Mouse (Mus musculus) B cell, adult 2 months (primary cell): ENCODE results near the gene Rgs17.
A peak's percentile ranks its signal among the peaks of the same experiment; 100 is the strongest.
"Not testable (repeated sequence)": the region's sequence is repeated elsewhere in the genome, so short reads cannot be mapped to it uniquely, and the experiment has no call there.

ENCODE experiments used
- DNase-seq, 2 experiments: peaks; one replicate each; pipeline ENCODE4 v3.0.0; 2022

Rgs17 gene

GRCm38 (mm10) chr10:5922294-5922828 lies at the start of gene Rgs17:
Rgs17 (minus strand) TSS chr10:5922400.
- DNase-seq = no peak

GRCm38 (mm10) chr10:5967655-5968054 lies 45.5 kb upstream of the Rgs17 start:
- no peak for DNase-seq

DNA sequence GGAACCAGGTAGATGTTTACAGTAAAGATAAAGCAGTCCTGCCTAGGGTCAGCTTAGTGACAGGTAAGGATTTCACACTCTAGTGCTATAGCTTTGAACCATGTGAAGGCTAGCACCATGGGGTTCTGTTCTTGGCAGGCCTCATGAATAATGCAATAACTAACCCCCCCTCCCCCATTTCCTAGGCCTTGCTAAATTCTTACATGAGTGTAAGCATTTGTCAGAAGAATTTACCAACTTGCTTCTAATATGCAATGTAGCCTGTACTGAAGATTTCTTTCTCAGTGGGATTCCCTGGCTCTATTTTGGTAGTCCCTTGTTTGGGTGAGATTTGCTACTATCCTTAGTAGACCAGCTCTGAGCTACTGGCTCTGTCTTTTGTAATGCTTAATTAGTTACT lies 31.6 kb upstream of the Rgs17 start:
- DNase-seq = not testable (repeated sequence)

DNA sequence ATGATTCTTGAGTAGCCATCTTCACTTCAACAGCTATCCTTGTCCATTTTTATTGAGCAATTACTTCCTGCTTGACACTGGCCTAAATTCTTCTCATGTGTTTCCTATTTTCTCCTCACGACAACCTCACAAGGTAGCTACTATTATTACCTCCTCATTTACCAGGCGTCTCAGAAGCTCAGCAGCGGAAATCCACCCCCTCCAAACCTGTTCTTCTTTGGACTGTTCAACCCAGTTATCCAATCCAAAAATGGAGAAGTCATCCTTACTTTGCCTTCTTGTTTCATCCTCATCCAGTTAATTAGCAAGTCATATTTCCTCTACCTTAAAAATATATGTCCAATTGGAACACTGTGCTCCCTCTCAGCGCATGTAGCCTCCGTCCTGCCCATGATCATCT lies 2.1 kb upstream of the Rgs17 start:
- no peak for DNase-seq

- DNase-seq = no peak
These were observed 896 bp upstream of the Rgs17 start for GRCm38 (mm10) chr10:5923096-5923495.

DNA sequence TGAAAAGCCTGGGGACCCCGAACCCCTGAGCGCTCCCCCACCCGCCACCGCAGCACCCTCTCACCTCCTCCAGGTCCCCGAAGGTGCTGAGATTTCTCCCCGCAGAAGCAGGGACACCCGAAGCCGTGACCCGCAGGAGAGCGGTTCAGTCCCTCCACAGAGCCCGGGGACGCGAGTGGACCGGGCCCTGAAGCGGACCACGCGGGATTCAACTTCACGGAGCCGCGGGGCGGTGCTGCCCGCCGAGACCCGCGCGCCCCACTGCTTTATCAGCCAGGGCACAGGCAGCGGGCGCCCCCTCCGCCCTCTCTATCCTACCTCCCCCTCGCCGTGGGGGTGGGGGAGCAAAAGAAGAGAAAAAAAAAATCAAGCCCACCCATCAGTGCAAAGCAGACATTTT lies 429 bp downstream of the Rgs17 start:
- DNase-seq = no peak

DNA sequence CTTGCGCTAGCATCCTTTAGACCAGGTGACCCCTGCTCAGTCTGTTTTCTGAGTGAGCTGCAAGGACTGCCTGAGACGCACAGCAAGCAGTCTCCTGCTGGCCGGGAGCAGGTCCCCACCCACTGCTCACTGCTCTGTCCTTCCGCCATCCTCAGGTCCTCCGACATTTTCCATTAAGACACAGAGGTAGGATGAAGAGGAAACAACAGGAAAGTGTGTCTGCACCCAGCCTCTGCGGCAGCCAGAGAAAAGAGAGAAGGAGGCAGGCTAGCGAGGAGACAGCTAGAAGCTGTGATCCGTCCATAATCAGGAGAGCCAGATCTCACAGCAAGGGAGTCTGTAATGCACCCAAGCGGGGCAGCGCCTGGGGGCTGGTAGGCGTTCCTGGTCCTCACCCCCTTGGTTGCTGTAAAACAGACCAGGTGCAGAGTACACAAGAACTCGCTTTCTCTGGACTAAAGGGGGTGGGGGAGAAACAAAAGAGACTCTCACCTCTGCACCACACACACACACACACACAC lies 1.1 kb downstream of the Rgs17 start:
- no peak for DNase-seq

DNA sequence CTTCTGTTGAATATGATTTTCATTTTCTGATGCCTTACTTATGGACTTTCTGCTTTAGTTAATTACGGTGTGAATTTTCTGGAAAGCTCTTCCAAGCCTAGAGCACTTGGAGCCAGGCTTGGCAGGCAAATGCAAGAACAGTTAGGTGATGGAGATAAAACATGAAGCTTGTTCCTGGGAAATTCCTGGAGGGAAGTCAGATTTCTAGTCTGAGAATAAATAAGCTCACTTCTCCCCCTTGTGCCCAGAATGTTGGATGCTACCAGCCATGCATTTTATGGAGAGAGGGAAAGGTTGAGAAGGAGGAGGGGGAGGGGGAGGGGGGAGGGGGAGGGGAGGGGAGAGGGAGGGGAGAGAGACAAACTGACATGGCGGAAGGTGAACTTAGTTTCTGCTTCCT lies 17.8 kb downstream of the Rgs17 start:
- DNase-seq = no peak

- DNase-seq = no peak
These were observed 20.4 kb downstream of the Rgs17 start for GRCm38 (mm10) chr10:5901777-5902176.

DNA sequence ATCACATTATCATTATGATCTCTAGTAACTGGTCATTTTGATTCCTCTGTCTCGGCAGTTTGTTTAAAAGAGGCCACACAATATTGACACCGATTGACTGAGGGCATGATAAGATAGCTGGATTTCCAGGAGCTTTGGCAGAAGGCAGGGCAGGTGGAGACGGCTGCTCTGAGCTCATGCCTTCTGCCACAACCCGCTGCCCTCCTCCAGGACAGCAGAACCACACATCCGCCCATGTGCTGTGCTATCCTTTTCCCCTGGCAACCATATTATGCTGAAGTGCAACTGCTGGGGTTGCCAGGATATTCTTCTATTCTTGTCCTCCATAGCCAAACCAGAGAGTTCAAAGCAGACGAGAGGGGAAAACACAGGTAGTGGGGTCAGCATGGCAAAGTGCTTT lies 21.5 kb downstream of the Rgs17 start:
- DNase-seq = no peak

- DNase-seq = no peak
These were observed 45.1 kb downstream of the Rgs17 start for GRCm38 (mm10) chr10:5877106-5877505.

DNA sequence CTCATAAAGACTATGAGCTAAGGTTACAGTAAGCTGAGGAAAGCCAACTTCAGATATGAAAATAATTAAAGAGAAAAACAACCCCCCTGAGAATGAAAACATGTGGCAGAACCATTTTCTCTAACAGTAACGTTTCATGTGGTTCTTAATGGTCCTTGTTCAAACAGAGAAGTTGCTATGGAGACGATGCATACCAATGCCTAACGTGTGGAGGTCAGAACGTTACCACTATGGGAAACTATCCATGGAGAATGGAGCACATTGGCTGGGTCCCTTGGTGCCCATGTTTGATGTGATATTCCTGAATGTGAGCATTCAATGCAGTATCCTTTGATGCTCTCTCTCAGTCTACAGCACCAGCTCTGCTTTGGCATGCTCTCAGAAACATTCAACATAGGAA lies 51.1 kb downstream of the Rgs17 start:
- DNase-seq = no peak

- DNase-seq = no peak
These were observed 54.1 kb downstream of the Rgs17 start for GRCm38 (mm10) chr10:5867981-5868552.

GRCm38 (mm10) chr10:5865996-5866395 lies 56.2 kb downstream of the Rgs17 start:
- no peak for DNase-seq

GRCm38 (mm10) chr10:5862669-5863068 lies 59.5 kb downstream of the Rgs17 start:
- DNase-seq = no peak

- DNase-seq = no peak
These were observed 61.4 kb downstream of the Rgs17 start for GRCm38 (mm10) chr10:5860849-5861248.

GRCm38 (mm10) chr10:5859729-5860128 lies 62.5 kb downstream of the Rgs17 start:
- DNase-seq = peak; percentile 22 to 34

- no peak for DNase-seq
These were observed 64.1 kb downstream of the Rgs17 start for GRCm38 (mm10) chr10:5857996-5858549.

DNA sequence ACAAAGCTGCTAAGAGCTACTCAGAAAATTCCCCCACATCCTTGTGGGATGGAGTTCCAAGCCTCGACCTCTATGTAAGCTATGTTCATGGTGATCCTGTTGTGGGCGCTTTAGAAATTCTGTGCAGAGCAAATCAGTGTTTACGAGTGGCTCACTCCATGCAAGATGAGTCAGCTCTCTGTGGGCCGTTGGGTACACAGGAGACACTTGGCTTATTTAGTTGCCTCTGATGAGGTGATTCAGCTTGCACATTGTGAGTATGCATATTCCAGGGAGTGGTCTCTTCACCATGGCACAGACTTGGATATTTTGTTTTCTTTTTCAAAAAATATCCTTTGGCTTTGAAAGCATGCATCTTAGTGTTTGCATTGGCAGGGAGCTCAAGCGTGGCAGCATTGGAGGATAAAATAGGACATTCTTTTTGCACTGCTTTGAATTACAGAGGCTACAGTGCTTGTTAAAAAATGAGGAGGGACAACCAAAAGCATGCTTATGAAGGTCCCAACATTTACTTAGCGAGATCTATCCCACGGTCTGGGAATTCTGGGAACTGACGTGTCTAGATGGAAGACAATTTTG lies 68.8 kb downstream of the Rgs17 start:
- DNase-seq = no peak

DNA sequence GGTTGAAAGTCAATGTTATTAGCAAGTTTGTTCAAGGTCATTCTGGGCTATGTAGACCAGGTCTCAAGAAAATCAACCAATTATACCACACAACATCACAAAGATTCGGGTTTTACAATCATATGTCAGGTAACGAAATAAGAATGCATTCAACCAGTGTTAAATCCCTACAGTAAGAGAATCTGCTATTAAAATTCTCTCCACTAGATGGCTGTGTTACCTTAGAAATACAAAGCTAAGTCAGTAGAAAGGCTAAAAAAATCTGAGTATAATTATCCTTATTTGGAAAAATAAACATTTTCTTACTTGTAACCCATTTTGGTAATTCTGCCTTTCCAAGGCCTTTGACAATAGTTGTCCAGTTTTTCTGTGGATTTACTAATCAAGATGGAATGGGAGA lies 75.3 kb downstream of the Rgs17 start:
- DNase-seq = no peak

DNA sequence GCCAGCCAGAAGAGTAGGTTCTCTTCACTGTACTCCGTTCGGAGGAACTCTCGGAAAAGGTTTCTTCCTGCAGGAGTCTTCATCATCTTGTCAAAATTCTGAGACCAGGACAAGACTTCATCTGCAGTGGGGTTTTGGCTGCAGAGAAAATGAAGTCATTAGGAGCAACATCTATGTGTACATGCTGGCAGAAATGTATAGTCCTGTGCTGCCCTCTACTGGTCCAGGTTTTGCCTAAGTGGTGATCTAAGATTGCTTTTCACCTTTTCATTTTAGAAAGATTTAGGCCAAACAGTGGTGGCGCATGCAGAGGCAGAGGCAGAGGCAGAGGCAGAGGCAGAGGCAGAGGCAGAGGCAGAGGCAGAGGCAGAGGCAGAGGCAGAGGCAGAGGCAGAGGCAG lies 80.8 kb downstream of the Rgs17 start:
- DNase-seq = peak; percentile 76

DNA sequence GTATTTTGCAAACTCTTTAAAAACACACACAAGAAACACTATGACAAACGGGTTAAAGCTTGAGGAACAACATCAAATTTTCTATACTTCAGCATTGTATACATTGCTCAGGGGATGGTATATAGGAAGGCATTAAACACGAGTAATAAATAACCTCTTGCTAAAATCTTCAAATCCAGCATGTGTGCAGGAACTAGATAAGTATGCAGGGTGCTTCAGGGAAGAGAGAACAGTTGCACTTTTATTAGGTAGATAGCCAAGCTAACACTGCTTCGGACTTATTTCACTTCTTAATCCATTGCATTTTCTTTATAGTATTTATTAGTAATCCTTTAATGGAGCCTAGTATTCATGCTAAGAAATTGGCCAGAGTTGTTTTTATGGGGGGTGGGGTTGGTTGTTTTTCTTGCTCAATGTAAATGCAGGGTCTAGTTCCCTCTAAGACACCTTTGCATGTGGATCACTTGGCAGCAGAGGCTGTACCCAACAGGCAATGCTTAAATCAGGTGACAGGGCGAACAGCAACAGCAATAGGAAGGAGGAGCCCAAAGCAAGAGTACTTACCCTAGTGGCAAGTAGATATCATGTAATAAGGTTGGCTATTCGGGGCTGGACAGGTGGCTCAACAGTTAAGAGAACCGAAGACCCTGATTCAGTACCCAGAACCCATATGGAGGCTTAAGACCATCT lies 95.7 kb downstream of the Rgs17 start:
- DNase-seq = no peak

DNA sequence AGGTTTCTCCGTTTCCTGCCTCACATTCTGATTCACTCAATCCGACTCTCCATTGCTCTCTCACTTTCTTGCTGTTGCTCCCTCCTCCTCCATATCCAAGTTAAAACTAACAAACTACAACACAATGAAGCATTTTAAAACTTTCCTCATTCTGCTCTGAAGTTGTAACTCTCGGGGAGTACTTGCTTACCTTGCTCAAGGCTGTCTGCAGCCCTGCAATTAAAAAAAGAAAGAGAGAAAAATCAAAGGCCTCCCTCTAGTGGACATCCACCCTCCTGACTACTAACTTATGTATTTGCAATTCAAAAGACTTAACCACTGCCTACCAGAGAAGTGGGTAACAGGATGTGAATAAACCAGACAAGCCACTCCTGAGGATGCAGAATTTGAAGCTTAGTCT lies 97.4 kb downstream of the Rgs17 start:
- peak; percentile 69 to 77 for DNase-seq
